Mouse (Mus musculus): ENCODE measurements around the gene Spen. TPM values are rescaled to one million over a fixed set of nuclear protein-coding genes. Genes with fewer than 3 reads are reported as not detected.
A peak's percentile ranks its signal among the peaks of the same experiment; 100 is the strongest.

Spen gene
- polyA plus RNA-seq, 1 experiment from 2014 or later, result 7.5 TPM

DNA sequence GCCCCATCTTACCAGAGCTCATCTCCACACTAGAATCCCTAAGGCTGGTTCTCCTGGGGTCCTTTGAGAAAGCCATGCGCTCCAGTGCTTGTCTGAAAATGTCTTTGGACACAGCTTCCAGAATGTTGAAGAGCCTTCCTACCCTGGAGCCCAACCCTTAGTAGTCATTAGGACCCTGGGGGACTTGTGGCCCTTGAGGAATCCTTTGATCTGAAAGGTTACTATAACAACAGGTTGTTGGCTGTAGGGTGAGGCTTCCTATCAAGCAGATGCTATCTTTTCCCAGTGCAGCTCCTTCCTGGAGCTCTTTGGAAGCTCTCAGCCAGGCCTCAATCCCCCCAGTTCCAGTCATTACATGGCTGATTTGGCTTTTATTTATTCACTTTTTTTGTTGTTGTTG lies 102.4 kb downstream of the Spen start, which contains the start of gene Srarp:
Srarp (minus strand) TSS at position 132 of the 400 bp plus-strand sequence.
- 56% methylated on average over 1 of the region's 1 CpGs for whole genome bisulfite sequencing (ENCODE audit: insufficient replicate concordance)
- H3K4me1 ChIP-seq (ENCODE audit: control insufficient read depth, insufficient read depth, low read length), result no peaks in the 10 kb centered on the region
- no peak for ATAC-seq (replicated peaks; ENCODE audit: insufficient number of reproducible peaks, low FRiP score, low TSS enrichment)
- no peaks in the 10 kb centered on the region for H3K27me3 ChIP-seq (ENCODE audit: control insufficient read depth, insufficient read depth, low read length)
- no peak within 1 kb of the TSS for H3K4me2 ChIP-seq
- no peak within 1 kb of the TSS for H3K27ac ChIP-seq (ENCODE audit: low read depth, low read length)
- no peaks in the 10 kb centered on the region for H3K36me3 ChIP-seq (ENCODE audit: control insufficient read depth, insufficient read depth, low read length)
- H3K9me3 ChIP-seq (replicated peaks; ENCODE audit: control insufficient read depth, low read length), result no peaks in the 10 kb centered on the region
- no peak within 1 kb of the TSS for H3K9ac ChIP-seq (ENCODE audit: low read depth, low read length)
- no peak within 1 kb of the TSS for H3K4me3 ChIP-seq (ENCODE audit: low read depth, low read length)

DNA sequence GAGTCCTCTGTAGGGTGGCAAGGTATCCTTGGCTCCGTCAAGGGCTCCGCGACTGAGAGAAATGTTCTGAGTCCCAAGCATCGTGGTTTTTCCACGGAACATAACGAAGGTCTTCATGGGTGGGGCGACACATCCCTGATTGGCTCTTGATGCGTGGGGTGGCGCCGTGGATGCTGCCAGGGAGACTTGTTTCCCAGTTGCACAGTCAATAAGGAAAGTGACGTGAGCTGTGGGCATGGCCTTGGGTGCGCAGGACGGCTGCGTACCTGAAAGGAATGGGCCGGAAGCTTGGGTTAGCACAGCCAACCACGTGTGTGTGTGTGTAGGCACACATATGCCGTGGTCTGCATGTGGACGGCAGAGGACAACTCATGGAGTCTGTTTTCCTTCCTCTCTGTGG lies 105.2 kb downstream of the Spen start:
- WGBS (ENCODE audit: insufficient replicate concordance), result 80% methylated on average over 18 of the region's 18 CpGs
- Histone ChIP-seq H3K36me3 (ENCODE audit: control insufficient read depth, insufficient read depth, low read length) (no peaks in the 10 kb centered on the region), H3K9ac (ENCODE audit: low read depth, low read length) (no peak overlapping the region), H3K9me3 (replicated peaks; ENCODE audit: control insufficient read depth, low read length) (no peaks in the 10 kb centered on the region), H3K4me1 (ENCODE audit: control insufficient read depth, insufficient read depth, low read length) (no peaks in the 10 kb centered on the region), H3K4me2 (no peak overlapping the region), H3K27me3 (ENCODE audit: control insufficient read depth, insufficient read depth, low read length) (no peaks in the 10 kb centered on the region), H3K27ac (ENCODE audit: low read depth, low read length) (no peak overlapping the region), H3K4me3 (ENCODE audit: low read depth, low read length) (no peak overlapping the region)
- ATAC-seq (replicated peaks; ENCODE audit: insufficient number of reproducible peaks, low FRiP score, low TSS enrichment), result no peak

- Histone ChIP-seq H3K27me3 (ENCODE audit: control insufficient read depth, insufficient read depth, low read length) (no peaks in the 10 kb centered on the region), H3K4me1 (ENCODE audit: control insufficient read depth, insufficient read depth, low read length) (no peaks in the 10 kb centered on the region), H3K27ac (ENCODE audit: low read depth, low read length) (no peak overlapping the region), H3K4me2 (no peak overlapping the region), H3K9me3 (replicated peaks; ENCODE audit: control insufficient read depth, low read length) (no peaks in the 10 kb centered on the region), H3K36me3 (ENCODE audit: control insufficient read depth, insufficient read depth, low read length) (no peaks in the 10 kb centered on the region), H3K4me3 (ENCODE audit: low read depth, low read length) (no peak overlapping the region), H3K9ac (ENCODE audit: low read depth, low read length) (no peak overlapping the region)
- ATAC-seq (replicated peaks; ENCODE audit: insufficient number of reproducible peaks, low FRiP score, low TSS enrichment), result no peak
- 65% methylated on average over 14 of the region's 14 CpGs for WGBS (ENCODE audit: insufficient replicate concordance)
Observed at GRCm38 (mm10) chr4:141432666-141433065, 105.7 kb downstream of the Spen start.

GRCm38 (mm10) chr4:141430997-141431396 lies 107.4 kb downstream of the Spen start:
- no peaks in the 10 kb centered on the region for H3K36me3 ChIP-seq (ENCODE audit: control insufficient read depth, insufficient read depth, low read length)
- H3K9ac ChIP-seq (ENCODE audit: low read depth, low read length), result no peak overlapping the region
- WGBS (ENCODE audit: insufficient replicate concordance), result 38% methylated on average over 9 of the region's 9 CpGs

GRCm38 (mm10) chr4:141429847-141430246 lies 108.5 kb downstream of the Spen start:
- Histone ChIP-seq H3K4me3 (ENCODE audit: low read depth, low read length) (no peak overlapping the region), H3K4me1 (ENCODE audit: control insufficient read depth, insufficient read depth, low read length) (peaks cover 9% of the 10 kb centered on the region), H3K27ac (ENCODE audit: low read depth, low read length) (no peak overlapping the region), H3K9me3 (replicated peaks; ENCODE audit: control insufficient read depth, low read length) (no peaks in the 10 kb centered on the region), H3K36me3 (ENCODE audit: control insufficient read depth, insufficient read depth, low read length) (no peaks in the 10 kb centered on the region), H3K27me3 (ENCODE audit: control insufficient read depth, insufficient read depth, low read length) (no peaks in the 10 kb centered on the region), H3K9ac (ENCODE audit: low read depth, low read length) (no peak overlapping the region), H3K4me2 (no peak overlapping the region)
- no peak for ATAC-seq (replicated peaks; ENCODE audit: insufficient number of reproducible peaks, low FRiP score, low TSS enrichment)
- whole genome bisulfite sequencing (ENCODE audit: insufficient replicate concordance), result 41% methylated on average over 9 of the region's 9 CpGs

More at GRCm38 (mm10) chr4:141430997-141431396, 107.4 kb downstream of the Spen start:
- Histone ChIP-seq H3K4me1 (ENCODE audit: control insufficient read depth, insufficient read depth, low read length) (peaks cover 6% of the 10 kb centered on the region; the same call in 1 of the 2 replicates), H3K4me3 (ENCODE audit: low read depth, low read length) (no peak overlapping the region), H3K9me3 (replicated peaks; ENCODE audit: control insufficient read depth, low read length) (no peaks in the 10 kb centered on the region), H3K4me2 (no peak overlapping the region), H3K27me3 (ENCODE audit: control insufficient read depth, insufficient read depth, low read length) (no peaks in the 10 kb centered on the region), H3K27ac (ENCODE audit: low read depth, low read length) (no peak overlapping the region)
- no peak for ATAC-seq (replicated peaks; ENCODE audit: insufficient number of reproducible peaks, low FRiP score, low TSS enrichment)

- H3K4me1 ChIP-seq (ENCODE audit: control insufficient read depth, insufficient read depth, low read length), result peaks cover 10% of the 10 kb centered on the region
- 68% methylated on average over 6 of the region's 6 CpGs for WGBS (ENCODE audit: insufficient replicate concordance)
Observed at GRCm38 (mm10) chr4:141429381-141429780, 109.0 kb downstream of the Spen start.

GRCm38 (mm10) chr4:141427921-141428320 lies 110.5 kb downstream of the Spen start:
- WGBS (ENCODE audit: insufficient replicate concordance), result 80% methylated on average over 13 of the region's 13 CpGs
- no peak overlapping the region for H3K27ac ChIP-seq (ENCODE audit: low read depth, low read length)
- no peaks in the 10 kb centered on the region for H3K9me3 ChIP-seq (replicated peaks; ENCODE audit: control insufficient read depth, low read length)
- no peaks in the 10 kb centered on the region for H3K27me3 ChIP-seq (ENCODE audit: control insufficient read depth, insufficient read depth, low read length)
- ATAC-seq (replicated peaks; ENCODE audit: insufficient number of reproducible peaks, low FRiP score, low TSS enrichment), result no peak
- no peak overlapping the region for H3K4me3 ChIP-seq (ENCODE audit: low read depth, low read length)
- H3K4me1 ChIP-seq (ENCODE audit: control insufficient read depth, insufficient read depth, low read length), result peaks cover 15% of the 10 kb centered on the region
- no peak overlapping the region for H3K9ac ChIP-seq (ENCODE audit: low read depth, low read length)
- no peak overlapping the region for H3K4me2 ChIP-seq
- H3K36me3 ChIP-seq (ENCODE audit: control insufficient read depth, insufficient read depth, low read length), result 0 out of 2 replicates have a peak, but pooled peaks cover 5% of the 10 kb centered on the region

More at GRCm38 (mm10) chr4:141429381-141429780, 109.0 kb downstream of the Spen start:
- Histone ChIP-seq H3K9ac (ENCODE audit: low read depth, low read length) (no peak overlapping the region), H3K27me3 (ENCODE audit: control insufficient read depth, insufficient read depth, low read length) (no peaks in the 10 kb centered on the region), H3K9me3 (replicated peaks; ENCODE audit: control insufficient read depth, low read length) (no peaks in the 10 kb centered on the region), H3K4me3 (ENCODE audit: low read depth, low read length) (no peak overlapping the region), H3K27ac (ENCODE audit: low read depth, low read length) (no peak overlapping the region), H3K4me2 (no peak overlapping the region), H3K36me3 (ENCODE audit: control insufficient read depth, insufficient read depth, low read length) (no peaks in the 10 kb centered on the region)
- ATAC-seq (replicated peaks; ENCODE audit: insufficient number of reproducible peaks, low FRiP score, low TSS enrichment), result no peak

GRCm38 (mm10) chr4:141426796-141427745 lies 111.3 kb downstream of the Spen start:
- ATAC-seq (replicated peaks; ENCODE audit: insufficient number of reproducible peaks, low FRiP score, low TSS enrichment), result no peak
- peak overlapping the region; percentile 94 for H3K9ac ChIP-seq (ENCODE audit: low read depth, low read length)

More at GRCm38 (mm10) chr4:141426796-141427745, 111.3 kb downstream of the Spen start:
- Histone ChIP-seq H3K4me3 (ENCODE audit: low read depth, low read length) (no peak overlapping the region), H3K9me3 (replicated peaks; ENCODE audit: control insufficient read depth, low read length) (no peaks in the 10 kb centered on the region), H3K4me1 (ENCODE audit: control insufficient read depth, insufficient read depth, low read length) (peaks cover 15% of the 10 kb centered on the region), H3K27me3 (ENCODE audit: control insufficient read depth, insufficient read depth, low read length) (no peaks in the 10 kb centered on the region), H3K27ac (ENCODE audit: low read depth, low read length) (peak overlapping the region; percentile 97), H3K36me3 (ENCODE audit: control insufficient read depth, insufficient read depth, low read length) (0 out of 2 replicates have a peak, but pooled peaks cover 6% of the 10 kb centered on the region), H3K4me2 (peak overlapping the region; percentile 71)
- 60% methylated on average over 10 of the region's 10 CpGs for WGBS (ENCODE audit: insufficient replicate concordance)

Data from heart, embryonic 11.5 days (tissue).